Mouse (Mus musculus): ENCODE measurements around the gene Atad3a.

GRCm38 (mm10) chr4:155721668-155722083 is 39.2 kb downstream of the Atad3a start:
- TF ChIP-seq CTCF (IDR thresholded peaks at IDR 0.05; ENCODE audit: low read depth): peak; percentile 74
- no peak for TF ChIP-seq EP300 (IDR thresholded peaks at IDR 0.05; ENCODE audit: low read depth)

All from heart, postnatal 0 days (tissue).